Comparison of ENCODE assay signal across 23 mouse cellular contexts in the genomic region with DNA sequence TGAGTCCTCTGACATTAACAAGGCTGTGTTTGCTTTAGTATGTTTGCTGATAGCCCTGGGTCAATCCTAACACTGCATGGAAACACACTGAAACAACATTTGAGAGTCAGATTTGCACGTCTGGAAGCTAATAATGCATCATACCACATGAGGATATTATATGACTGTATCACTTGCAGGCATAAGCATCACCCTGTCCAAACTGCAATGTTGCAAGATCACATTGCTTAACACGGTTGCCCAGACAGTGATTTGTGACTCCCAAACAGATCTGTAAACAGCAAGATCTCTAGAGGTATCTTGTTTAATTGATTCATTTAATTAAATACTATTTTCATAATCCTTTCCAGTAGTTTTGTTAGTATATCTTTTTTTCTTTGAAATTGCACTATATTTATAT. TPM values are rescaled to one million over a fixed set of nuclear protein-coding genes. Genes with fewer than 3 reads are reported as not detected.
DNase-seq lines count a peak whose midpoint lies in the region; ATAC-seq and TF ChIP-seq lines count a peak whose summit lies in the region.
"Had no signal": no experiment of that assay in that cellular context is flagged by ENCODE, and none has a peak within 500 bp of the region (broad histone marks: within the 10 kb centered on the region; RNA-seq: fewer than 3 reads in every experiment).

No protein-coding gene starts in this region.

- no peak overlapping the region for H3K4me2 ChIP-seq in heart, postnatal 0 days (ENCODE audit: low read depth, low read length)
- H3K4me2 ChIP-seq: embryonic facial prominence, embryonic 12.5 days; forebrain, embryonic 13.5 days; forebrain, embryonic 15.5 days had no signal

- H3K9ac ChIP-seq in heart, postnatal 0 days (replicated peaks; ENCODE audit: low read depth, low read length): no peak overlapping the region
- H3K9ac ChIP-seq: embryonic facial prominence, embryonic 12.5 days; forebrain, embryonic 13.5 days; forebrain, embryonic 15.5 days had no signal

- peaks cover 28% of the 10 kb centered on the region for H3K4me1 ChIP-seq in heart, postnatal 0 days (ENCODE audit: control insufficient read depth, insufficient read depth)
- H3K4me1 ChIP-seq: embryonic facial prominence, embryonic 10.5 days; embryonic facial prominence, embryonic 12.5 days had no signal

- H3K27ac ChIP-seq in heart, postnatal 0 days (ENCODE audit: low read depth): 0 out of 2 replicates have a peak overlapping the region, but pooled peaks have one; percentile 14
- H3K27ac ChIP-seq: embryonic facial prominence, embryonic 10.5 days; embryonic facial prominence, embryonic 12.5 days; forebrain, embryonic 13.5 days; forebrain, embryonic 15.5 days had no signal

- TF ChIP-seq CTCF in heart, postnatal 0 days (IDR thresholded peaks at IDR 0.05; ENCODE audit: low read depth): no peak

- no peak overlapping the region for H3K4me3 ChIP-seq in heart, postnatal 0 days (ENCODE audit: low read depth, low read length)
- H3K4me3 ChIP-seq: embryonic facial prominence, embryonic 10.5 days; embryonic facial prominence, embryonic 12.5 days; forebrain, embryonic 13.5 days; forebrain, embryonic 15.5 days had no signal

- no peak for ATAC-seq in heart, postnatal 0 days (ENCODE audit: insufficient read depth, low read depth)
- ATAC-seq: activated CD4-positive, CD25-positive, alpha-beta regulatory T cell, adult 4 months; CD4-positive, CD25-positive, alpha-beta regulatory T cell, adult 4 months; forebrain, embryonic 13.5 days; forebrain, embryonic 15.5 days; Patski had no signal

- no peak for TF ChIP-seq EP300 in heart, postnatal 0 days (IDR thresholded peaks at IDR 0.05; ENCODE audit: low read depth)

- intact Hi-C loops in gastrocnemius, postnatal 36 days (cut with DNase I): loop anchor here (1.0 kb wide), 1 partner anchor 18 kb away; the partner anchor contains the start of gene Klhl31

- 0 out of 2 replicates have a peak, but pooled peaks cover 5% of the 10 kb centered on the region for H3K9me3 ChIP-seq in heart, postnatal 0 days (replicated peaks; ENCODE audit: control insufficient read depth, low read length)
- H3K9me3 ChIP-seq: embryonic facial prominence, embryonic 10.5 days; forebrain, embryonic 13.5 days; forebrain, embryonic 15.5 days; G1E had no signal

- WGBS in heart, postnatal 0 days: 79% methylated on average over 2 of the region's 2 CpGs

- no peaks in the 10 kb centered on the region for H3K27me3 ChIP-seq in heart, postnatal 0 days (ENCODE audit: control insufficient read depth, insufficient read depth, low read length)
- H3K27me3 ChIP-seq: CH12.LX; embryonic facial prominence, embryonic 12.5 days; forebrain, embryonic 13.5 days; forebrain, embryonic 15.5 days; Patski had no signal

- peak; percentile 55 for DNase-seq in gastrocnemius, adult 18-20 months (ENCODE audit: low spot score)
- no peak for DNase-seq in gastrocnemius, postnatal 36 days
- no peak for DNase-seq in heart, postnatal 0 days (ENCODE audit: low spot score)
- no peak for DNase-seq in heart, postnatal 4 days
- peak; percentile 79 for DNase-seq in skeletal muscle tissue, adult 2 months (ENCODE audit: low read depth, low spot score)
- DNase-seq: adrenal gland, adult 8-10 months; adrenal gland, postnatal 14 days; adrenal gland, postnatal 36 days; B cell, adult 2 months; cerebellum, adult 11-12 months; cerebellum, adult 2 months; cerebellum, adult 9-10 months; cerebellum, postnatal 10 days; cerebellum, postnatal 25 days had no signal

- no peaks in the 10 kb centered on the region for H3K36me3 ChIP-seq in heart, postnatal 0 days (replicated peaks; ENCODE audit: control insufficient read depth, insufficient read depth, low read length)
- H3K36me3 ChIP-seq: embryonic facial prominence, embryonic 10.5 days; embryonic facial prominence, embryonic 12.5 days; forebrain, embryonic 15.5 days; G1E had no signal

RNA-seq across cellular contexts. Expression of gene Klhl31, which starts 17.9 kb away (rescaled TPM):
- 100 to 1,000 TPM; 577 to 615 TPM for total RNA-seq in gastrocnemius, adult 18-20 months (2021)
- total RNA-seq in gastrocnemius, postnatal 36 days (2021): 100 to 1,000 TPM; 521 to 528 TPM
- total RNA-seq in heart, postnatal 0 days (2014; rRNA removed; ENCODE audit: low replicate concordance): 75.3 and 80.7 TPM in 2 replicates
- polyA plus RNA-seq in heart, postnatal 0 days (2015; fragmentation: Nextera tagmentation; extraction: Ambion mirVana): 66.8 TPM in 2 replicates
- 10 to 100 TPM; 94.8 to 96.7 TPM for total RNA-seq in heart, postnatal 4 days (2021)
- total RNA-seq: adrenal gland, postnatal 36 days; CH12.LX had no signal
- polyA plus RNA-seq: activated CD4-positive, CD25-positive, alpha-beta regulatory T cell, adult 4 months; CD4-positive, CD25-positive, alpha-beta regulatory T cell, adult 4 months; G1E had no signal

Comparison
In these comparisons a context has a peak if more than half of its experiments do, and no peak if none do; other contexts are left out.
1. DNase-seq: peak in gastrocnemius, adult 18-20 months (single experiment) and skeletal muscle tissue, adult 2 months (single experiment); none in gastrocnemius, postnatal 36 days (0 of 2), heart, postnatal 0 days (single experiment) and heart, postnatal 4 days (single experiment).